Comparison of ENCODE assay signal across 11 mouse cellular contexts in the genomic region with DNA sequence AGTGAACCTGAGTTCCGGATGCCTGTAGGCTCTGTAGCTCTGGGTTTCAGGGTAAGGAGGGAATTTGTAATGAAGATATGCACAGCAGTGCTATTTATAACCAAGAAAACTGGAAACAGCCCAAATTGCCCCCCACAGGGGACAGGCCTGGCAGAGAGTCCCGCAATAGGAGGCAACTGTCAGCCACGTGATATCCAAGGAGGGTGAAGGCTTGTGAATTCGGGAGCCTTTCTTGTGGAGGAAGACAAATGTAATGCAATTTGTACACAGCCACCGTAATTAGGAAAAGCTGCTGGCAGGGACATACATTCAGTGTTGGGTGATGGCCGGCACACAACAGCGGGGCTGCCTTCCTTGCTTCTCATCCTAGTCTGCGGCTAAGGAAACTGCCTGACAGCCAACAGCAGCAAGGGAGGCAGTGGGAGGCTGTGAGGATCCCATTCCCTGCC. TPM values are rescaled to one million over a fixed set of nuclear protein-coding genes. Genes with fewer than 3 reads are reported as not detected.
A peak's percentile ranks its signal among the peaks of the same experiment; 100 is the strongest.
DNase-seq lines count a peak whose midpoint lies in the region; ATAC-seq and TF ChIP-seq lines count a peak whose summit lies in the region.
"Had no signal": no experiment of that assay in that cellular context is flagged by ENCODE, and none has a peak within 500 bp of the region (broad histone marks: within the 10 kb centered on the region; RNA-seq: fewer than 3 reads in every experiment).

No protein-coding gene starts in this region.

- no peak for TF ChIP-seq CTCF in layer of hippocampus, adult 2 months (conservative IDR thresholded peaks at IDR 0.05)

- 27% methylated on average over 8 of the region's 8 CpGs for WGBS in embryonic facial prominence, embryonic 13.5 days
- WGBS in embryonic facial prominence, embryonic 10.5 days, result 70% methylated on average over 8 of the region's 8 CpGs
- 26% methylated on average over 8 of the region's 8 CpGs for WGBS in embryonic facial prominence, embryonic 14.5 days

- H3K27ac ChIP-seq in embryonic facial prominence, embryonic 13.5 days, result peak overlapping the region; percentile 55; the same call in 1 of the 2 replicates
- H3K27ac ChIP-seq in embryonic facial prominence, embryonic 10.5 days (replicated peaks), result no peak overlapping the region
- peak overlapping the region; percentile 40; the same call in 1 of the 2 replicates for H3K27ac ChIP-seq in layer of hippocampus, adult 2 months
- H3K27ac ChIP-seq in embryonic facial prominence, embryonic 14.5 days (replicated peaks; ENCODE audit: low read depth, low read length), result no peak overlapping the region
- H3K27ac ChIP-seq: limb, embryonic 15.5 days had no signal

- H3K9ac ChIP-seq in embryonic facial prominence, embryonic 13.5 days, result peak overlapping the region; percentile 47; the same call in 1 of the 2 replicates
- H3K9ac ChIP-seq in embryonic facial prominence, embryonic 14.5 days (ENCODE audit: low read depth, low read length), result no peak overlapping the region
- H3K9ac ChIP-seq: limb, embryonic 15.5 days had no signal

- no peak overlapping the region for H3K4me3 ChIP-seq in embryonic facial prominence, embryonic 13.5 days
- no peak overlapping the region for H3K4me3 ChIP-seq in embryonic facial prominence, embryonic 10.5 days
- H3K4me3 ChIP-seq in layer of hippocampus, adult 2 months, result no peak overlapping the region
- no peak overlapping the region for H3K4me3 ChIP-seq in embryonic facial prominence, embryonic 14.5 days (ENCODE audit: low read depth, low read length)
- H3K4me3 ChIP-seq: limb, embryonic 15.5 days had no signal

- no peak for ATAC-seq in embryonic facial prominence, embryonic 13.5 days (ENCODE audit: insufficient number of reproducible peaks, insufficient read depth, low FRiP score, low TSS enrichment, low read depth)
- peak; percentile 62 for ATAC-seq in embryonic facial prominence, embryonic 14.5 days (ENCODE audit: low read depth)

- no peaks in the 10 kb centered on the region for H3K9me3 ChIP-seq in embryonic facial prominence, embryonic 13.5 days
- no peaks in the 10 kb centered on the region for H3K9me3 ChIP-seq in embryonic facial prominence, embryonic 10.5 days
- H3K9me3 ChIP-seq in embryonic facial prominence, embryonic 14.5 days (ENCODE audit: control insufficient read depth, low read length), result no peaks in the 10 kb centered on the region
- H3K9me3 ChIP-seq: limb, embryonic 15.5 days had no signal

- no peak for DNase-seq in embryonic facial prominence, embryonic 10.5 days (ENCODE audit: low spot score)
- DNase-seq in layer of hippocampus, adult 2 months (ENCODE audit: low spot score in 2 of 2), result peak in 1 of 2 experiments; percentile 42
- DNase-seq in layer of hippocampus, adult 9-10 months (ENCODE audit: low spot score), result no peak
- DNase-seq in Muller cell, postnatal 12 days (ENCODE audit: inconsistent ontology term), result peak; percentile 14
- peak; percentile 58 for DNase-seq in embryonic facial prominence, embryonic 14.5 days (ENCODE audit: low spot score)
- no peak for DNase-seq in gastrocnemius, adult 8-10 months (ENCODE audit: low spot score in 2 of 2)
- no peak for DNase-seq in gastrocnemius, postnatal 14 days
- DNase-seq: heart, adult 11 months; kidney, postnatal 4 days had no signal

- intact Hi-C loops in gastrocnemius, postnatal 14 days (cut with DNase I; ENCODE audit: low total_unique reads), result no loop called here

- H3K4me1 ChIP-seq in embryonic facial prominence, embryonic 13.5 days, result peaks cover 17% of the 10 kb centered on the region
- H3K4me1 ChIP-seq in embryonic facial prominence, embryonic 10.5 days, result peaks cover 6% of the 10 kb centered on the region; the same call in 1 of the 2 replicates
- no peaks in the 10 kb centered on the region for H3K4me1 ChIP-seq in embryonic facial prominence, embryonic 14.5 days (ENCODE audit: control insufficient read depth, insufficient read depth, low read length)

- peak overlapping the region; percentile 5; the same call in 1 of the 2 replicates for H3K4me2 ChIP-seq in embryonic facial prominence, embryonic 13.5 days
- H3K4me2 ChIP-seq in embryonic facial prominence, embryonic 14.5 days (ENCODE audit: low read depth, low read length), result no peak overlapping the region
- H3K4me2 ChIP-seq: limb, embryonic 15.5 days had no signal

- H3K36me3 ChIP-seq in embryonic facial prominence, embryonic 13.5 days, result no peaks in the 10 kb centered on the region
- no peaks in the 10 kb centered on the region for H3K36me3 ChIP-seq in embryonic facial prominence, embryonic 10.5 days (replicated peaks)
- H3K36me3 ChIP-seq in embryonic facial prominence, embryonic 14.5 days (ENCODE audit: control insufficient read depth, insufficient read depth, low read length), result no peaks in the 10 kb centered on the region
- H3K36me3 ChIP-seq: limb, embryonic 15.5 days had no signal

- peaks cover 12% of the 10 kb centered on the region for H3K27me3 ChIP-seq in embryonic facial prominence, embryonic 13.5 days
- H3K27me3 ChIP-seq in embryonic facial prominence, embryonic 10.5 days (replicated peaks; ENCODE audit: low read depth, poor library complexity, severe bottlenecking), result peaks cover 10% of the 10 kb centered on the region
- H3K27me3 ChIP-seq in embryonic facial prominence, embryonic 14.5 days (replicated peaks; ENCODE audit: control insufficient read depth, insufficient read depth, low read length), result peaks cover 5% of the 10 kb centered on the region

RNA-seq across cellular contexts. Expression of gene Camk2b, which starts 9.5 kb away (rescaled TPM):
- polyA plus RNA-seq in embryonic facial prominence, embryonic 13.5 days (2015; fragmentation: Nextera tagmentation; extraction: Ambion mirVana), result 1.9 and 2.5 TPM in 2 replicates
- 0.75 and 1.6 TPM in 2 replicates for polyA plus RNA-seq in embryonic facial prominence, embryonic 10.5 days (2016; fragmentation: Nextera tagmentation; extraction: Ambion mirVana)
- total RNA-seq in layer of hippocampus, adult 2 months (2021), result 1,000 to 10,000 TPM; 1,149 to 1,215 TPM
- polyA plus RNA-seq in embryonic facial prominence, embryonic 14.5 days (2014; fragmentation: Nextera tagmentation; extraction: Ambion mirVana), result 6.1 and 9.2 TPM in 2 replicates
- 100 to 1,000 TPM; 146 to 169 (median 160) TPM for total RNA-seq in gastrocnemius, adult 8-10 months (2022)
- total RNA-seq in gastrocnemius, postnatal 14 days (2021), result 100 to 1,000 TPM; 169 to 170 TPM

Comparison
In these comparisons a context has a peak if more than half of its experiments do, and no peak if none do; other contexts are left out.
1. H3K27ac ChIP-seq: peak in embryonic facial prominence, embryonic 13.5 days (single experiment) and layer of hippocampus, adult 2 months (single experiment); none in embryonic facial prominence, embryonic 10.5 days (single experiment) and embryonic facial prominence, embryonic 14.5 days (single experiment).
2. DNase-seq: peak in Muller cell, postnatal 12 days (single experiment) and embryonic facial prominence, embryonic 14.5 days (single experiment); none in embryonic facial prominence, embryonic 10.5 days (single experiment), layer of hippocampus, adult 9-10 months (single experiment), gastrocnemius, adult 8-10 months (0 of 2) and gastrocnemius, postnatal 14 days (single experiment).
3. RNA of gene Camk2b, which starts 9.5 kb away (total RNA-seq): 1,149 to 1,215 TPM in layer of hippocampus, adult 2 months; 169 to 170 TPM in gastrocnemius, postnatal 14 days and 146 to 169 TPM in gastrocnemius, adult 8-10 months; every median in the first group is over 4 times any median in the second.